Mouse (Mus musculus) kidney, postnatal 25 days (tissue): ENCODE data around the gene Ptpn3.

Experiments
- DNase-seq, 2 experiments: peaks; one replicate each; pipeline ENCODE4 v3.0.0; 2021; ENCODE audit warnings: mixed read lengths in 2 of 2

Ptpn3 gene

GRCm38 (mm10) chr4:57164578-57165210 lies 136.9 kb downstream of the Ptpn3 start:
- DNase-seq: no peak

GRCm38 (mm10) chr4:57162789-57163722 lies 138.6 kb downstream of the Ptpn3 start:
- no peak for DNase-seq

- DNase-seq: no peak
Measured at GRCm38 (mm10) chr4:57160571-57160970, 141.1 kb downstream of the Ptpn3 start.

GRCm38 (mm10) chr4:57156549-57157169 lies 145.0 kb downstream of the Ptpn3 start:
- DNase-seq: peak; percentile 68 to 87

GRCm38 (mm10) chr4:57153838-57154237 lies 147.8 kb downstream of the Ptpn3 start:
- peak; percentile 45 to 78 for DNase-seq

- no peak for DNase-seq
Measured at GRCm38 (mm10) chr4:57153068-57153835, 148.4 kb downstream of the Ptpn3 start.

GRCm38 (mm10) chr4:57148182-57148581 lies 153.5 kb downstream of the Ptpn3 start:
- no peak for DNase-seq

GRCm38 (mm10) chr4:57143026-57143937 lies 158.4 kb downstream of the Ptpn3 start, which contains the start of gene Epb41l4b:
Epb41l4b (minus strand) TSS chr4:57143437.
- DNase-seq: peak; percentile 83 to 89

- DNase-seq: peak in 1 of 2 experiments; percentile 48
Measured at GRCm38 (mm10) chr4:57142374-57143025, 159.1 kb downstream of the Ptpn3 start.

GRCm38 (mm10) chr4:57141908-57142361 lies 159.7 kb downstream of the Ptpn3 start:
- peak; percentile 30 to 44 for DNase-seq

GRCm38 (mm10) chr4:57140992-57141717 lies 160.5 kb downstream of the Ptpn3 start:
- DNase-seq: no peak
